Mouse (Mus musculus): ENCODE results near the gene Yy1.

GRCm38 (mm10) chr12:108835208-108835839 lies 42.6 kb downstream of the Yy1 start:
- no peak for TF ChIP-seq GATA1 (IDR thresholded peaks at IDR 0.05; ENCODE audit: borderline replicate concordance, low read length)
- no peak for TF ChIP-seq FLI1 (IDR thresholded peaks at IDR 0.05; ENCODE audit: low read length)

Measured in megakaryocyte, embryonic 14.5 days (primary cell).